Mouse (Mus musculus): ENCODE results near the gene Abca7. TPM values are rescaled to one million over a fixed set of nuclear protein-coding genes. Genes with fewer than 3 reads are reported as not detected.

Gene Abca7
- polyA plus RNA-seq, 1 experiment from 2014 or later: 2.2 TPM

GRCm38 (mm10) chr10:80057683-80058326 lies 61.5 kb downstream of the Abca7 start:
- H3K4me1 ChIP-seq: peaks cover 19% of the 10 kb centered on the region
- WGBS: 85% methylated on average over 30 of the region's 30 CpGs
- H3K4me2 ChIP-seq: no peak overlapping the region
- H3K27ac ChIP-seq: peak overlapping the region; percentile 11; the same call in 1 of the 2 replicates
- ATAC-seq (ENCODE audit: insufficient number of reproducible peaks, insufficient read depth, low FRiP score, low TSS enrichment, low read depth): no peak
- peaks cover 72% of the 10 kb centered on the region for H3K36me3 ChIP-seq
- H3K9me3 ChIP-seq: no peaks in the 10 kb centered on the region
- no peaks in the 10 kb centered on the region for H3K27me3 ChIP-seq
- no peak overlapping the region for H3K9ac ChIP-seq
- H3K4me3 ChIP-seq: no peak overlapping the region

- H3K27me3 ChIP-seq: no peaks in the 10 kb centered on the region
- ATAC-seq (ENCODE audit: insufficient number of reproducible peaks, insufficient read depth, low FRiP score, low TSS enrichment, low read depth): no peak
- no peaks in the 10 kb centered on the region for H3K9me3 ChIP-seq
- 96% methylated on average over 5 of the region's 5 CpGs for WGBS
- H3K27ac ChIP-seq: peak overlapping the region; percentile 22; the same call in 1 of the 2 replicates
- H3K4me1 ChIP-seq: no peaks in the 10 kb centered on the region
- H3K36me3 ChIP-seq: peaks cover 80% of the 10 kb centered on the region
- H3K4me3 ChIP-seq: no peak overlapping the region
- peak overlapping the region; percentile 40; the same call in 1 of the 2 replicates for H3K9ac ChIP-seq
- H3K4me2 ChIP-seq: no peak overlapping the region
Measured at GRCm38 (mm10) chr10:80063104-80063503, 66.8 kb downstream of the Abca7 start.

GRCm38 (mm10) chr10:80063877-80064650 lies 67.8 kb downstream of the Abca7 start:
- no peaks in the 10 kb centered on the region for H3K4me1 ChIP-seq
- ATAC-seq (ENCODE audit: insufficient number of reproducible peaks, insufficient read depth, low FRiP score, low TSS enrichment, low read depth): no peak
- H3K4me2 ChIP-seq: no peak overlapping the region
- H3K27me3 ChIP-seq: no peaks in the 10 kb centered on the region
- no peak overlapping the region for H3K4me3 ChIP-seq
- H3K9me3 ChIP-seq: no peaks in the 10 kb centered on the region
- peak overlapping the region; percentile 22; the same call in 1 of the 2 replicates for H3K27ac ChIP-seq
- WGBS: 74% methylated on average over 23 of the region's 23 CpGs
- H3K36me3 ChIP-seq: peaks cover 77% of the 10 kb centered on the region
- H3K9ac ChIP-seq: peak overlapping the region; percentile 40; the same call in 1 of the 2 replicates

Other genes with a start within 250 kb of the Abca7 start
- gene Polrmt, start 249.9 kb upstream of the Abca7 start, polyA plus RNA-seq (2015; fragmentation: Nextera tagmentation; extraction: Ambion mirVana): 42.8 and 50.9 TPM in 2 replicates
- gene Fgf22, start 241.4 kb upstream of the Abca7 start, polyA plus RNA-seq (2015; fragmentation: Nextera tagmentation; extraction: Ambion mirVana): 0.54 and 0.80 TPM in 2 replicates
- 79.2 and 96.5 TPM in 2 replicates for gene Rnf126, start 229.5 kb upstream of the Abca7 start, polyA plus RNA-seq (2015; fragmentation: Nextera tagmentation; extraction: Ambion mirVana)
- gene Fstl3, start 219.2 kb upstream of the Abca7 start, polyA plus RNA-seq (2015; fragmentation: Nextera tagmentation; extraction: Ambion mirVana): 7.5 and 8.3 TPM in 2 replicates
- not detected in 2 replicates for gene Prss57, start 205.5 kb upstream of the Abca7 start, polyA plus RNA-seq (2015; fragmentation: Nextera tagmentation; extraction: Ambion mirVana)
- 105 and 112 TPM in 2 replicates for gene Palm, start 202.9 kb upstream of the Abca7 start, polyA plus RNA-seq (2015; fragmentation: Nextera tagmentation; extraction: Ambion mirVana)
- 2.5 and 5.2 TPM in 2 replicates for gene Misp, start 175.5 kb upstream of the Abca7 start, polyA plus RNA-seq (2015; fragmentation: Nextera tagmentation; extraction: Ambion mirVana)
- gene Ptbp1, start 142.1 kb upstream of the Abca7 start, polyA plus RNA-seq (2015; fragmentation: Nextera tagmentation; extraction: Ambion mirVana): 386 and 390 TPM in 2 replicates
- 7.3 and 8.5 TPM in 2 replicates for gene Prtn3, start 122.0 kb upstream of the Abca7 start, polyA plus RNA-seq (2015; fragmentation: Nextera tagmentation; extraction: Ambion mirVana)
- gene Plppr3, start 121.9 kb upstream of the Abca7 start, polyA plus RNA-seq (2015; fragmentation: Nextera tagmentation; extraction: Ambion mirVana): 126 and 138 TPM in 2 replicates
- 1.9 TPM in 1 of 2 replicates, not detected in the other for gene Elane, start 110.2 kb upstream of the Abca7 start, polyA plus RNA-seq (2015; fragmentation: Nextera tagmentation; extraction: Ambion mirVana)
- not detected in 2 replicates for gene Cfd, start 105.6 kb upstream of the Abca7 start, polyA plus RNA-seq (2015; fragmentation: Nextera tagmentation; extraction: Ambion mirVana)
- 47.6 and 49.3 TPM in 2 replicates for gene Med16, start 87.6 kb upstream of the Abca7 start, polyA plus RNA-seq (2015; fragmentation: Nextera tagmentation; extraction: Ambion mirVana)
- gene Gm26602, start 85.6 kb upstream of the Abca7 start, polyA plus RNA-seq (2015; fragmentation: Nextera tagmentation; extraction: Ambion mirVana): 8.1 and 29.9 TPM in 2 replicates
- gene Kiss1r, start 79.5 kb upstream of the Abca7 start, polyA plus RNA-seq (2015; fragmentation: Nextera tagmentation; extraction: Ambion mirVana): 0.98 and 1.3 TPM in 2 replicates
- gene R3hdm4, start 75.3 kb upstream of the Abca7 start, polyA plus RNA-seq (2015; fragmentation: Nextera tagmentation; extraction: Ambion mirVana): 190 and 206 TPM in 2 replicates
- gene Arid3a, start 69.5 kb upstream of the Abca7 start, polyA plus RNA-seq (2015; fragmentation: Nextera tagmentation; extraction: Ambion mirVana): 5.3 and 6.9 TPM in 2 replicates
- gene Wdr18, start 36.3 kb upstream of the Abca7 start, polyA plus RNA-seq (2015; fragmentation: Nextera tagmentation; extraction: Ambion mirVana): 97.7 and 106 TPM in 2 replicates
- 0.52 and 0.83 TPM in 2 replicates for gene Grin3b, start 25.8 kb upstream of the Abca7 start, polyA plus RNA-seq (2015; fragmentation: Nextera tagmentation; extraction: Ambion mirVana)
- 15.4 and 17.0 TPM in 2 replicates for gene Tmem259, start 12.2 kb upstream of the Abca7 start, polyA plus RNA-seq (2015; fragmentation: Nextera tagmentation; extraction: Ambion mirVana)
- 298 and 319 TPM in 2 replicates for gene Cnn2, start 7.9 kb upstream of the Abca7 start, polyA plus RNA-seq (2015; fragmentation: Nextera tagmentation; extraction: Ambion mirVana)
- 3.9 and 4.6 TPM in 2 replicates for gene Arhgap45, start 20.2 kb downstream of the Abca7 start, polyA plus RNA-seq (2015; fragmentation: Nextera tagmentation; extraction: Ambion mirVana)
- gene Polr2e, start 43.3 kb downstream of the Abca7 start, polyA plus RNA-seq (2015; fragmentation: Nextera tagmentation; extraction: Ambion mirVana): 247 and 265 TPM in 2 replicates
- gene Gpx4, start 50.7 kb downstream of the Abca7 start, polyA plus RNA-seq (2015; fragmentation: Nextera tagmentation; extraction: Ambion mirVana): 445 and 488 TPM in 2 replicates
- gene Sbno2, start 109.1 kb downstream of the Abca7 start, polyA plus RNA-seq (2015; fragmentation: Nextera tagmentation; extraction: Ambion mirVana): 15.8 and 16.1 TPM in 2 replicates
- gene Stk11, start 119.3 kb downstream of the Abca7 start, polyA plus RNA-seq (2015; fragmentation: Nextera tagmentation; extraction: Ambion mirVana): 18.5 and 19.0 TPM in 2 replicates
- 491 and 513 TPM in 2 replicates for gene Atp5d, start 142.1 kb downstream of the Abca7 start, polyA plus RNA-seq (2015; fragmentation: Nextera tagmentation; extraction: Ambion mirVana)
- gene Cbarp, start 144.3 kb downstream of the Abca7 start, polyA plus RNA-seq (2015; fragmentation: Nextera tagmentation; extraction: Ambion mirVana): 6.8 and 9.8 TPM in 2 replicates
- gene Midn, start 151.8 kb downstream of the Abca7 start, polyA plus RNA-seq (2015; fragmentation: Nextera tagmentation; extraction: Ambion mirVana): 21.2 and 25.7 TPM in 2 replicates
- 142 and 162 TPM in 2 replicates for gene Cirbp, start 169.5 kb downstream of the Abca7 start, polyA plus RNA-seq (2015; fragmentation: Nextera tagmentation; extraction: Ambion mirVana)
- 11.0 and 11.6 TPM in 2 replicates for gene 1600002K03Rik, start 176.4 kb downstream of the Abca7 start, polyA plus RNA-seq (2015; fragmentation: Nextera tagmentation; extraction: Ambion mirVana)
- gene Efna2, start 183.0 kb downstream of the Abca7 start, polyA plus RNA-seq (2015; fragmentation: Nextera tagmentation; extraction: Ambion mirVana): 26.8 and 38.8 TPM in 2 replicates
- 96.1 and 97.6 TPM in 2 replicates for gene Mum1, start 229.9 kb downstream of the Abca7 start, polyA plus RNA-seq (2015; fragmentation: Nextera tagmentation; extraction: Ambion mirVana)